Mouse (Mus musculus): ENCODE data around the gene Cnot6. TPM values are rescaled to one million over a fixed set of nuclear protein-coding genes. Genes with fewer than 3 reads are reported as not detected.

Cnot6 gene
- 91.5 TPM for total RNA-seq (2023)

DNA sequence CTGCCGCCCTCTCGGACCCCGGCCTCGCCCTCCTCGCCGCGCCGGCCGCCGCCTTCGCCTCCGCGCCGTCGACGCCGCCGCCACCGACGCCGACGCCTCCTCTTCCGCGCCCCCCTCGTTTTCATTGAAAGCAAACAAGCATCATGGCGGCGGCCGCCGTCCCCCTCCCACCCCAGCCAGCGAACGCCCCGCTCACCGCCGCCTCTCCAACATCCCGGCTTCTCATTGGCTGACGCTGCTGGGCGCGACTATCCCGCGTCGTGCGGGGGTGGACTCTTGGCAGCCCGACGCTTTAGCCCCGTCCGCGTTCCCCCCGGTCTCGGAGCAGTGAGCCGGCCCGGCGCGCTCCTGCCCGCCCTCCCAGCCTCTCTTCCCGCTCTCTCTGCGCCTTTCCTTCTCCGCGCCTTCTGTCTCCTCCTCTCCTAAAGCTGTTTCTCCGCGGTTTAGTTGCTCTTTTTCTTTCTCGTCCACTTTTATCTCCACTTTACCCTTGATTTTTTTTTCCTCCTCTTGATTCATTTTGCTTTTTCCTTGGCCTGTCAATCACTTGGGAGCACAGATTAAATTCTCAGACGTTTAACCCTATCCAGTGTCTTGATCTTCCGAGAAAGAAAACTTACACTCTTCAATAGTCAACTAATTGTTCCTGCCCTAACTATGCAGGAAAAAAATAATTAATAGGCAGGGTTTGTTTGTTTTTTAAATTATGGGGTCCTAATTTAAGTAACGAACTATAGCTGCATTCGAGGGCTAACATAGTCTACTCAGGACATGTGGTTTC lies at the start of gene Cnot6:
Gene Cnot6 (minus strand): TSS at position 169 of the 781 bp plus-strand sequence.

GRCm38 (mm10) chr11:49663310-49663709 lies 49.2 kb downstream of the Cnot6 start, which contains the start of gene Scgb3a1:
TSS of gene Scgb3a1 (plus strand) at chr11:49663610.

Other genes with a start within 250 kb of the Cnot6 start
- gene Olfr1386, start 247.7 kb downstream of the Cnot6 start, total RNA-seq (2023) = not detected
- gene Olfr1385, start 223.7 kb downstream of the Cnot6 start, total RNA-seq (2023) = not detected
- not detected for gene Olfr1384, start 206.0 kb downstream of the Cnot6 start, total RNA-seq (2023)
- not detected for gene Olfr1383, start 193.1 kb downstream of the Cnot6 start, total RNA-seq (2023)
- gene Olfr1382, start 184.5 kb downstream of the Cnot6 start, total RNA-seq (2023) = not detected
- gene Olfr1381, start 169.3 kb downstream of the Cnot6 start, total RNA-seq (2023) = not detected
- gene Olfr1380, start 155.8 kb downstream of the Cnot6 start, total RNA-seq (2023) = not detected
- 0.12 TPM for gene Flt4, start 103.5 kb downstream of the Cnot6 start, total RNA-seq (2023)
- not detected for gene Scgb3a1, start 49.1 kb downstream of the Cnot6 start, total RNA-seq (2023)
- gene Gfpt2, start 81.5 kb upstream of the Cnot6 start, total RNA-seq (2023) = 0.32 TPM
- gene Mapk9, start 134.0 kb upstream of the Cnot6 start, total RNA-seq (2023) = 51.0 TPM
- not detected for gene Rasgef1c, start 189.1 kb upstream of the Cnot6 start, total RNA-seq (2023)